Mouse (Mus musculus): Measurements from ENCODE around the gene Cbx4. TPM values are rescaled to one million over a fixed set of nuclear protein-coding genes. Genes with fewer than 3 reads are reported as not detected.

Cbx4 gene
- polyA plus RNA-seq, 1 experiment = 12.1 TPM

GRCm38 (mm10) chr11:119066841-119067240 lies 19.2 kb downstream of the Cbx4 start:
- Histone ChIP-seq H3K79me3 (ENCODE audit: low read depth) (no peaks in the 10 kb centered on the region), H3K27me3 (ENCODE audit: control insufficient read depth, insufficient read depth, insufficient read length) (peaks cover 14% of the 10 kb centered on the region), H3K4me3 (ENCODE audit: insufficient read depth, poor library complexity, severe bottlenecking) (no peak overlapping the region), H3K79me2 (ENCODE audit: control insufficient read depth, insufficient read depth) (no peaks in the 10 kb centered on the region), H3ac (ENCODE audit: control insufficient read depth, insufficient read length, low read depth) (no peak overlapping the region), H3K36me3 (ENCODE audit: control insufficient read depth, insufficient read depth) (no peaks in the 10 kb centered on the region)
- no peak for TF ChIP-seq CEBPB (IDR thresholded peaks at IDR 0.05; ENCODE audit: low read depth)
- TF ChIP-seq MYOD1 (IDR thresholded peaks at IDR 0.05; ENCODE audit: control insufficient read depth, insufficient read length, low read depth) = no peak
- no peak for TF ChIP-seq FOSL1 (IDR thresholded peaks at IDR 0.05; ENCODE audit: insufficient read depth, low read length, poor library complexity, severe bottlenecking)
- no peak for TF ChIP-seq MAX (IDR thresholded peaks at IDR 0.05)
- no peak for TF ChIP-seq MYOG (IDR thresholded peaks at IDR 0.05; ENCODE audit: control insufficient read depth, extremely low read depth, insufficient read length)
- TF ChIP-seq CTCF (IDR thresholded peaks at IDR 0.05; ENCODE audit: control insufficient read depth, insufficient read depth, insufficient read length) = no peak
- TF ChIP-seq USF1 (IDR thresholded peaks at IDR 0.05; ENCODE audit: low read depth) = no peak

GRCm38 (mm10) chr11:119059256-119059655 lies 26.8 kb downstream of the Cbx4 start:
- no peaks in the 10 kb centered on the region for H3K79me2 ChIP-seq (ENCODE audit: control insufficient read depth, insufficient read depth)
- no peak overlapping the region for H3K4me3 ChIP-seq (ENCODE audit: insufficient read depth, poor library complexity, severe bottlenecking)
- H3ac ChIP-seq (ENCODE audit: control insufficient read depth, insufficient read length, low read depth) = no peak overlapping the region
- peaks cover 24% of the 10 kb centered on the region for H3K27me3 ChIP-seq (ENCODE audit: control insufficient read depth, insufficient read depth, insufficient read length)
- H3K79me3 ChIP-seq (ENCODE audit: low read depth) = no peaks in the 10 kb centered on the region
- TF ChIP-seq FOSL1 (IDR thresholded peaks at IDR 0.05; ENCODE audit: insufficient read depth, low read length, poor library complexity, severe bottlenecking) (no peak), CEBPB (IDR thresholded peaks at IDR 0.05; ENCODE audit: low read depth) (no peak), MAX (IDR thresholded peaks at IDR 0.05) (no peak)
- no peaks in the 10 kb centered on the region for H3K36me3 ChIP-seq (ENCODE audit: control insufficient read depth, insufficient read depth)

- H3K79me2 ChIP-seq (ENCODE audit: control insufficient read depth, insufficient read depth) = no peaks in the 10 kb centered on the region
- no peak overlapping the region for H3ac ChIP-seq (ENCODE audit: control insufficient read depth, insufficient read length, low read depth)
- no peaks in the 10 kb centered on the region for H3K79me3 ChIP-seq (ENCODE audit: low read depth)
- no peaks in the 10 kb centered on the region for H3K36me3 ChIP-seq (ENCODE audit: control insufficient read depth, insufficient read depth)
- H3K27me3 ChIP-seq (ENCODE audit: control insufficient read depth, insufficient read depth, insufficient read length) = peaks cover 24% of the 10 kb centered on the region
- TF ChIP-seq MYOG (IDR thresholded peaks at IDR 0.05; ENCODE audit: control insufficient read depth, extremely low read depth, insufficient read length) (no peak), CEBPB (IDR thresholded peaks at IDR 0.05; ENCODE audit: low read depth) (no peak), FOSL1 (IDR thresholded peaks at IDR 0.05; ENCODE audit: insufficient read depth, low read length, poor library complexity, severe bottlenecking) (no peak), MYOD1 (IDR thresholded peaks at IDR 0.05; ENCODE audit: control insufficient read depth, insufficient read length, low read depth) (no peak), MAX (IDR thresholded peaks at IDR 0.05) (no peak), USF1 (IDR thresholded peaks at IDR 0.05; ENCODE audit: low read depth) (no peak), CTCF (IDR thresholded peaks at IDR 0.05; ENCODE audit: control insufficient read depth, insufficient read depth, insufficient read length) (no peak)
- no peak overlapping the region for H3K4me3 ChIP-seq (ENCODE audit: insufficient read depth, poor library complexity, severe bottlenecking)
Observed at GRCm38 (mm10) chr11:119058041-119058995, 27.7 kb downstream of the Cbx4 start.

GRCm38 (mm10) chr11:119057291-119057690 lies 28.7 kb downstream of the Cbx4 start:
- Histone ChIP-seq H3K4me3 (ENCODE audit: insufficient read depth, poor library complexity, severe bottlenecking) (no peak overlapping the region), H3K27me3 (ENCODE audit: control insufficient read depth, insufficient read depth, insufficient read length) (peaks cover 19% of the 10 kb centered on the region)

GRCm38 (mm10) chr11:119056301-119057211 lies 29.5 kb downstream of the Cbx4 start:
- Histone ChIP-seq H3K27me3 (ENCODE audit: control insufficient read depth, insufficient read depth, insufficient read length) (peaks cover 17% of the 10 kb centered on the region), H3K4me3 (ENCODE audit: insufficient read depth, poor library complexity, severe bottlenecking) (peak overlapping the region; percentile 32), H3ac (ENCODE audit: control insufficient read depth, insufficient read length, low read depth) (peak overlapping the region; percentile 87), H3K79me3 (ENCODE audit: low read depth) (no peaks in the 10 kb centered on the region), H3K79me2 (ENCODE audit: control insufficient read depth, insufficient read depth) (no peaks in the 10 kb centered on the region), H3K36me3 (ENCODE audit: control insufficient read depth, insufficient read depth) (no peaks in the 10 kb centered on the region)
- TF ChIP-seq FOSL1 (IDR thresholded peaks at IDR 0.05; ENCODE audit: insufficient read depth, low read length, poor library complexity, severe bottlenecking) (no peak), MAX (IDR thresholded peaks at IDR 0.05) (peak; percentile 33)

More at GRCm38 (mm10) chr11:119057291-119057690, 28.7 kb downstream of the Cbx4 start:
- Histone ChIP-seq H3ac (ENCODE audit: control insufficient read depth, insufficient read length, low read depth) (peak overlapping the region; percentile 87), H3K79me2 (ENCODE audit: control insufficient read depth, insufficient read depth) (no peaks in the 10 kb centered on the region), H3K79me3 (ENCODE audit: low read depth) (no peaks in the 10 kb centered on the region), H3K36me3 (ENCODE audit: control insufficient read depth, insufficient read depth) (no peaks in the 10 kb centered on the region)
- no peak for TF ChIP-seq CEBPB (IDR thresholded peaks at IDR 0.05; ENCODE audit: low read depth)
- no peak for TF ChIP-seq MAX (IDR thresholded peaks at IDR 0.05)
- TF ChIP-seq FOSL1 (IDR thresholded peaks at IDR 0.05; ENCODE audit: insufficient read depth, low read length, poor library complexity, severe bottlenecking) = no peak
- no peak for TF ChIP-seq USF1 (IDR thresholded peaks at IDR 0.05; ENCODE audit: low read depth)
- TF ChIP-seq CTCF (IDR thresholded peaks at IDR 0.05; ENCODE audit: control insufficient read depth, insufficient read depth, insufficient read length) = no peak
- no peak for TF ChIP-seq MYOG (IDR thresholded peaks at IDR 0.05; ENCODE audit: control insufficient read depth, extremely low read depth, insufficient read length)

Measured in C2C12 (cell line).